Mouse (Mus musculus) ES-E14 (cell line): ENCODE measurements at regions not wholly inside any gene's neighbourhood (a gene's known extent, or its start where the extent isn't known, plus 50 kb on each side); places are given as distances from the start of the nearest gene placed in this dataset.
"Not testable (repeated sequence)": the region's sequence is repeated elsewhere in the genome, so short reads cannot be mapped to it uniquely, and the experiment has no call there.

Experiments used
- DNase-seq: peaks from one replicate; pipeline ENCODE4 v3.0.0-alpha.2; 2013; ENCODE audit warnings: low read depth, low spot score
- H3K27ac ChIP-seq: 2 replicates; pipeline ENCODE4 v1.5.1; 2012; ENCODE audit warnings: low read depth, mild to moderate bottlenecking, low read length, moderate library complexity, mixed read lengths; ENCODE audit not compliant: poor library complexity, insufficient read depth, severe bottlenecking
- H3K36me3 ChIP-seq: 2 replicates; pipeline ENCODE4 v1.6.1; 2012; ENCODE audit warnings: mild to moderate bottlenecking, low read length, moderate library complexity, mixed read lengths; ENCODE audit not compliant: control insufficient read depth, poor library complexity, insufficient read depth, severe bottlenecking
- H3K4me1 ChIP-seq, 2 experiments: fragments of 150-350 bp in 1 of 2; sonication (generic) in 1 of 2; 2 replicates each; pipeline ENCODE4 v1.6.1; 2012; ENCODE audit warnings: low read length in 2 of 2, mild to moderate bottlenecking in 1 of 2, mixed read lengths in 1 of 2; ENCODE audit not compliant: control insufficient read depth in 2 of 2, insufficient read depth in 2 of 2, poor library complexity in 1 of 2
- H3K4me3 ChIP-seq, 2 experiments: fragments of 150-350 bp in 1 of 2; sonication (generic) in 1 of 2; 2 replicates each; pipeline ENCODE4 v1.5.1; 2012; ENCODE audit warnings: low read length in 2 of 2, low read depth in 1 of 2, mild to moderate bottlenecking in 1 of 2, mixed read lengths in 1 of 2; ENCODE audit not compliant: insufficient read depth in 1 of 2, poor library complexity in 1 of 2, severe bottlenecking in 1 of 2
- H3K9ac ChIP-seq: 2 replicates; pipeline ENCODE4 v1.6.1; 2012; ENCODE audit warnings: low read depth, mild to moderate bottlenecking, low read length, mixed read lengths; ENCODE audit not compliant: poor library complexity, insufficient read depth, severe bottlenecking
- H3K9me3 ChIP-seq: fragments of 150-350 bp; sonication (generic); 2 replicates; pipeline ENCODE4 v1.6.1; 2012; ENCODE audit warnings: low read depth, mild to moderate bottlenecking, low read length; ENCODE audit not compliant: control insufficient read depth, insufficient read depth
- CHD2 ChIP-seq: IDR thresholded peaks from 2 replicates; pipeline ENCODE4 v1.6.1; 2014; ENCODE audit warnings: mild to moderate bottlenecking, low read depth, low read length, inconsistent platforms
- HCFC1 ChIP-seq: IDR thresholded peaks from 2 replicates; pipeline ENCODE4 v1.6.1; 2012; ENCODE audit warnings: low read length, inconsistent platforms, borderline replicate concordance; ENCODE audit not compliant: insufficient read depth
- MAFK ChIP-seq: IDR thresholded peaks from 2 replicates; pipeline ENCODE4 v1.6.1; 2014; ENCODE audit warnings: mild to moderate bottlenecking, low read depth, low read length, inconsistent platforms; ENCODE audit not compliant: insufficient read depth
- ZC3H11A ChIP-seq: IDR thresholded peaks from 2 replicates; pipeline ENCODE4 v1.6.1; 2012; ENCODE audit warnings: low read depth, mild to moderate bottlenecking, inconsistent platforms, low read length, borderline replicate concordance
- ZNF384 ChIP-seq: IDR thresholded peaks from 2 replicates; pipeline ENCODE4 v1.6.1; 2012; ENCODE audit warnings: low read depth, low read length, inconsistent platforms
- in situ Hi-C, 2 experiments: fragments of 600-800 bp; cut with MboI; formaldehyde crosslinking; loops; one replicate each; pipeline ENCODE4 v1.15.1; 2025; ENCODE audit warnings: low sequenced_read_pairs in 2 of 2, inconsistent platforms in 1 of 2; ENCODE audit not compliant: unreplicated experiment in 2 of 2

DNA sequence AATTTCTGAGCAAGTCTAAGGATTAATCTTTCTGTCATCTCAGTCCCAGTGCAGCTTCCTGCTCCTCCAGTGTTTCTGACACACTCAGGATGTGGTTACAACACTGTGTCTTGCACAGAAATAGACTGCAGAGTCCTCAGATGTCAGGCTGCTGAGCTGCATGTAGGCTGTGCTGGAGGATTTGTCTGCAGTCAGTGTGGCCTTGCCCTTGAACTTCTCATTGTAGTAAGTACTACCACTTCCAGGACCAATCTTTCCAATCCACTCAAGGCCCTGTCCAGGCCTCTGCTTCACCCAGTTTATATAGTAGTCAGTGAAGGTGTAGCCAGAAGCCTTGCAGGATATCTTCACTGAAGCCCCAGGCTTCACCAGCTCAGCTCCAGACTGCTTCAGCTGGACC is 185.8 kb upstream of the Zfp386 start:
- H3K4me1 ChIP-seq, H3K9ac ChIP-seq, H3K9me3 ChIP-seq, H3K4me3 ChIP-seq, H3K27ac ChIP-seq, DNase-seq, H3K36me3 ChIP-seq, in situ Hi-C loops: not testable (repeated sequence)

DNA sequence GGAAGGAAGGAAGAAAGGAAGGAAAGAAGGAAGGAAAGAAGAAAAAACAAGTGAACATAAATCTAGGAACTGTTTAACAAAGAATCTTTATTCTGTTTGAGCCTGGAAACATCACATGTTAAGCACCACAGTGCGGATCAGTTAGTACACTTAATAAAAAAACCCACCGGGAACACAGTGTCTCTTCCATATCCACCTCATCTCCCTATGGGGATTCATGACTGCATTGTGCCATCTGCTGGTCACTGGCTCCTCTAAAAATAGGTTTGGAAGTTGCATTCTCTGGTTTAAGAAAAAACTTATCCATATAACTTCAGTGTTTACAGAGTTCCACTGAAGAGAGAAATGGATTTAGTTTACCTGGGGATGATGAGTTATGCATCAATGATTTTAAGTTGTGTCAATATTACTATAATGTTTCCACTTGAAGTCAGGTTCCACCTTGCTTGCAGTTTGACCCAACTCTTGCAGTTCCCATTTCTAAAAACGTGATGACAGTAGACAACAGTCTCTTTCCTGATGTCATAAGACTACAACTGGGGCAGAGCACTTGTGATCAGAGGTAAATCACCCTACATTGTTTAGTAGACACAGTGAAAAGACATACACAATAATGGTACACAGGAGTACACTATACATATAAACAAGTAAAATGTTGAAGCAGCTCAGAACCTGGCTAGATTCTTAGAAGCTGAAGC is 182.3 kb upstream of the Zfp386 start:
- H3K9ac ChIP-seq, DNase-seq, H3K9me3 ChIP-seq, H3K4me3 ChIP-seq, H3K27ac ChIP-seq, in situ Hi-C loops, H3K4me1 ChIP-seq, H3K36me3 ChIP-seq: not testable (repeated sequence)

DNA sequence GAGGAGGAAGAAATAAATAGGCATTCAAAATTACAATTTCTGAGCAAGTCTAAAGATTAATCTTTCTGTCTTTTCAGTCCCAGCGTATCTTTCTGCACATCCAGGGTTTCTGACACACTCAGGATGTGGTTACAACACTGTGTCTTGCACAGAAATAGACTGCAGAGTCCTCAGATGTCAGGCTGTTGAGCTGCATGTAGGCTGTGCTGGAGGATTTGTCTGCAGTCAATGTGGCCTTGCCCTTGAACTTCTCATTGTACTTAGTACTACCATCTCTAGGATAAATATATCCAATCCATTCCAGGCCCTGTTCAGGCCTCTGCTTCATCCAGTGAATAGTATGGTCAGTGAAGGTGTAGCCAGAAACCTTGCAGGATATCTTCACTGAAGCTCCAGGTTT is 178.9 kb upstream of the Zfp386 start:
- H3K9me3 ChIP-seq, H3K36me3 ChIP-seq, H3K4me1 ChIP-seq, DNase-seq, H3K9ac ChIP-seq, in situ Hi-C loops, H3K4me3 ChIP-seq, H3K27ac ChIP-seq: not testable (repeated sequence)

DNA sequence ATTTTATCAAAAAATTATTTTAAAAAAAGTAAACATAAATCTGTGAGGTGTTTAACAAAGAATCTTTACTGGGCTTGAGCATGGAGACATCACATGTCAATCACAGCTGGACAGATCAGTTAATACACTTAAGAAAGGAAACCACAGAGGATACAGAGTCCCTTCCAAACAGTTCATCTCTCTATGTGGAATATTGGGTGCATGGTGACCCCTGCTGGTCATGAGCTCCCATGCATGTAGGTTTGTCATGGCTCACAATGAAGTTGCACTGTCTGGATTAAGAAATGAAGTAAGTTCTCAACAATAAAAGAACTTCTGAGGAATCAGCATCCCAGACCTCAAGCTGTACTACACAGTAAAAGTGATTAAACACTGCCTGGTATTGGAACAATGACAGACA is 175.1 kb upstream of the Zfp386 start:
- H3K9ac ChIP-seq, in situ Hi-C loops, DNase-seq, H3K4me1 ChIP-seq, H3K27ac ChIP-seq, H3K9me3 ChIP-seq, H3K36me3 ChIP-seq, H3K4me3 ChIP-seq: not testable (repeated sequence)

DNA sequence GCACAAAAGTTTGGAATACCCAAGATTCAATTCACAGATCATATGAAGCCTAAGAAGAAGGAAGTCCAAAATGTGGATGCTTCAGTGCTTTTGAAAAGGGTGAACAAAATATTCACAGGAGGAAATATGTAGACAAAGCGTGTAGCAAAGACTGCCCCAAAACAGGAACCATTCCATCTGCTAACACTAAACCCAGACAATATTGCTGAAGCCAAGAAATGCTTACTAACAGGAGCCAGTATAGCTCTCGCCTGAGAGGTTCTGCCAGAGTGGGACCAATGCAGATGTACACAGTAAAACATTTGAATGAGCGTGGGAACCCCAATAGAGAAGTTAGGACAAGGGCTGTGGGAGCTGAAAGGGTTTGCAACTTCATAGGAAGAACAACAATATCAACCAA is 173.5 kb upstream of the Zfp386 start:
- H3K36me3 ChIP-seq, H3K27ac ChIP-seq, in situ Hi-C loops, H3K9me3 ChIP-seq, DNase-seq, H3K9ac ChIP-seq, H3K4me3 ChIP-seq, H3K4me1 ChIP-seq: not testable (repeated sequence)

DNA sequence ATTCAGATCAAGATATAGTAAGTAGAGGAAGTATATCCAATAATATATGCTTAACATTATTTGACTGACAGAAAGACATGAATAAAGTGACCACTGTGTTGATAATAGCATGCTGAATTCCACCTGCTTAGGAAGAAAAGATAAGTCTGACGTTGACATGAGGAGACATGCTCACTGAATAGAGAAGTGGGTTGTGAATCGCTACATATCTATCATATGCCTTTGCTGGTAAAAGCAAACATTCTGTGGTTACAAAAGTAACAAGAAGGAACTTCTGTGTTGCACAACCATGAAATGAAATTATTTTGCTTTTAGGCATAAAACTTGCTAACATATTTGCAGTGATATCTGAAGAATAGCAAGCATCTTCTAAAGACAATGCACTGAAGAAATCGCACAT is 163.8 kb upstream of the Zfp386 start:
- Histone ChIP-seq H3K36me3 (no peaks in the 10 kb centered on the region), H3K4me3 (no peak overlapping the region), H3K9ac (no peak overlapping the region), H3K9me3 (no peaks in the 10 kb centered on the region), H3K4me1 (no peaks in the 10 kb centered on the region), H3K27ac (no peak overlapping the region)
- in situ Hi-C loops, result loop anchor here (5.0 kb wide), 2 partner anchors 49 to 54 kb away; no protein-coding TSS in a partner anchor
- no peak for DNase-seq
- TF ChIP-seq ZC3H11A (no peak), CHD2 (no peak), HCFC1 (no peak), ZNF384 (no peak), MAFK (no peak)
